Mouse (Mus musculus) neural tube, embryonic 12.5 days (tissue): ENCODE results near the gene Acoxl. TPM values are rescaled to one million over a fixed set of nuclear protein-coding genes. Genes with fewer than 3 reads are reported as not detected.

Source experiments
- ATAC-seq: fragments of 200-750 bp; cut with Nextera tagmentation; 2 replicates; pipeline ENCODE4 v1.8.0; 2017; ENCODE audit warnings: low read depth, mild to moderate bottlenecking, moderate TSS enrichment, moderate library complexity; ENCODE audit not compliant: low FRiP score
- H3K27ac ChIP-seq: fragments of 300-500 bp; sonication (generic); 2 replicates; pipeline ENCODE4 v1.5.1; 2016
- H3K27me3 ChIP-seq: fragments of 300-500 bp; sonication (generic); replicated peaks from 2 replicates; pipeline ENCODE4 v1.6.1; 2016; ENCODE audit warnings: mild to moderate bottlenecking
- H3K36me3 ChIP-seq: fragments of 300-500 bp; sonication (generic); 2 replicates; pipeline ENCODE4 v1.6.1; 2016; ENCODE audit warnings: mild to moderate bottlenecking
- H3K4me1 ChIP-seq: fragments of 300-500 bp; sonication (generic); 2 replicates; pipeline ENCODE4 v1.6.1; 2016
- H3K4me2 ChIP-seq: fragments of 300-500 bp; sonication (generic); replicated peaks from 2 replicates; pipeline ENCODE4 v1.6.1; 2016; ENCODE audit warnings: mild to moderate bottlenecking
- H3K4me3 ChIP-seq: fragments of 300-500 bp; sonication (generic); 2 replicates; pipeline ENCODE4 v1.5.1; 2016
- H3K9ac ChIP-seq: fragments of 300-500 bp; sonication (generic); 2 replicates; pipeline ENCODE4 v1.6.1; 2016; ENCODE audit warnings: mild to moderate bottlenecking
- H3K9me3 ChIP-seq: fragments of 300-500 bp; sonication (generic); 2 replicates; pipeline ENCODE4 v1.6.1; 2016; ENCODE audit warnings: mild to moderate bottlenecking
- WGBS: fragments of 180-500 bp; shearing (Covaris S2); methylation state at CpG from one replicate; pipeline ENCODE4 v1.1.7; 2016; 5-methylcytosine and 5-hydroxymethylcytosine counted together
- polyA plus RNA-seq: library from polyadenylated mRNA; unstranded; fragments of >200 nt; fragmentation: Nextera tagmentation; extraction: Ambion mirVana; gene quantifications from 2 replicates; pipeline ENCODE4 v1.2.1, GENCODE M21; 2016

Acoxl gene
- polyA plus RNA-seq, result not detected in 2 replicates

GRCm38 (mm10) chr2:127838576-127838975 is at the start of gene Acoxl:
Gene Acoxl (plus strand): TSS chr2:127838876.
- no peak within 1 kb of the TSS for H3K4me2 ChIP-seq
- no peak within 1 kb of the TSS for H3K4me3 ChIP-seq
- no peak within 1 kb of the TSS for H3K9ac ChIP-seq
- no peak for ATAC-seq
- no peaks in the 10 kb centered on the region for H3K4me1 ChIP-seq
- no peaks in the 10 kb centered on the region for H3K36me3 ChIP-seq
- no peaks in the 10 kb centered on the region for H3K9me3 ChIP-seq
- H3K27me3 ChIP-seq, result peaks cover 26% of the 10 kb centered on the region
- no peak within 1 kb of the TSS for H3K27ac ChIP-seq
- 77% methylated on average over 7 of the region's 7 CpGs for WGBS

- Histone ChIP-seq H3K9me3 (no peaks in the 10 kb centered on the region), H3K4me2 (peak overlapping the region; percentile 74), H3K27ac (no peak overlapping the region), H3K4me1 (peaks cover 18% of the 10 kb centered on the region), H3K9ac (peak overlapping the region; percentile 74), H3K27me3 (no peaks in the 10 kb centered on the region), H3K36me3 (no peaks in the 10 kb centered on the region), H3K4me3 (peak overlapping the region; percentile 65)
- WGBS, result 6% methylated on average over 11 of the region's 11 CpGs
- no peak for ATAC-seq
These were observed 49.5 kb upstream of the Acoxl start for GRCm38 (mm10) chr2:127789138-127789537.

GRCm38 (mm10) chr2:127789651-127790270 is 48.9 kb upstream of the Acoxl start:
- H3K4me3 ChIP-seq, result peak overlapping the region; percentile 65; the same call in 1 of the 2 replicates
- H3K9me3 ChIP-seq, result no peaks in the 10 kb centered on the region
- H3K27me3 ChIP-seq, result no peaks in the 10 kb centered on the region
- H3K9ac ChIP-seq, result no peak overlapping the region
- ATAC-seq, result no peak
- no peak overlapping the region for H3K27ac ChIP-seq
- no peaks in the 10 kb centered on the region for H3K36me3 ChIP-seq
- peak overlapping the region; percentile 74 for H3K4me2 ChIP-seq
- peaks cover 18% of the 10 kb centered on the region for H3K4me1 ChIP-seq
- WGBS, result 17% methylated on average over 9 of the region's 9 CpGs

- Histone ChIP-seq H3K27me3 (no peaks in the 10 kb centered on the region), H3K9ac (peak within 1 kb of the TSS; percentile 73), H3K27ac (peak within 1 kb of the TSS; percentile 57; the same call in 1 of the 2 replicates), H3K4me3 (peak within 1 kb of the TSS; percentile 76), H3K4me2 (peak within 1 kb of the TSS; percentile 61), H3K4me1 (peaks cover 18% of the 10 kb centered on the region), H3K36me3 (no peaks in the 10 kb centered on the region), H3K9me3 (no peaks in the 10 kb centered on the region)
- ATAC-seq, result peak; percentile 93
- 2% methylated on average over 37 of the region's 37 CpGs for WGBS
These were observed 46.6 kb upstream of the Acoxl start, which contains the start of gene Mtln for GRCm38 (mm10) chr2:127791919-127792603. Gene Mtln (minus strand): TSS chr2:127792488.

GRCm38 (mm10) chr2:127831401-127832102 is 7.1 kb upstream of the Acoxl start, which contains the start of gene Bub1:
Gene Bub1 (minus strand): TSS chr2:127831865.
- Histone ChIP-seq H3K9me3 (no peaks in the 10 kb centered on the region), H3K36me3 (no peaks in the 10 kb centered on the region; the same call in 1 of the 2 replicates), H3K27me3 (0 out of 2 replicates have a peak, but pooled peaks cover 5% of the 10 kb centered on the region), H3K4me2 (peak within 1 kb of the TSS; percentile 77), H3K4me3 (peak within 1 kb of the TSS; percentile 60), H3K9ac (peak within 1 kb of the TSS; percentile 40), H3K27ac (no peak within 1 kb of the TSS), H3K4me1 (peaks cover 6% of the 10 kb centered on the region)
- WGBS, result under 1% methylated on average over 56 of the region's 56 CpGs
- peak; percentile 99 for ATAC-seq

GRCm38 (mm10) chr2:127832103-127832832 is 6.4 kb upstream of the Acoxl start:
- Histone ChIP-seq H3K9me3 (no peaks in the 10 kb centered on the region), H3K36me3 (no peaks in the 10 kb centered on the region; the same call in 1 of the 2 replicates), H3K27me3 (0 out of 2 replicates have a peak, but pooled peaks cover 5% of the 10 kb centered on the region), H3K9ac (peak overlapping the region; percentile 40; the same call in 1 of the 2 replicates), H3K4me1 (peaks cover 6% of the 10 kb centered on the region), H3K4me3 (peak overlapping the region; percentile 60), H3K4me2 (peak overlapping the region; percentile 77), H3K27ac (no peak overlapping the region)
- ATAC-seq, result peak; percentile 72
- 41% methylated on average over 11 of the region's 11 CpGs for WGBS

- Histone ChIP-seq H3K9me3 (no peaks in the 10 kb centered on the region), H3K4me3 (no peak overlapping the region), H3K27me3 (0 out of 2 replicates have a peak, but pooled peaks cover 5% of the 10 kb centered on the region), H3K4me2 (no peak overlapping the region), H3K4me1 (peaks cover 6% of the 10 kb centered on the region), H3K27ac (no peak overlapping the region), H3K36me3 (no peaks in the 10 kb centered on the region), H3K9ac (no peak overlapping the region)
- 29% methylated on average over 2 of the region's 2 CpGs for WGBS
- ATAC-seq, result no peak
These were observed 5.9 kb upstream of the Acoxl start for GRCm38 (mm10) chr2:127832833-127833190.

- no peak for ATAC-seq
These were observed 749 bp downstream of the Acoxl start for GRCm38 (mm10) chr2:127839425-127839824.

GRCm38 (mm10) chr2:127841402-127841801 is 2.7 kb downstream of the Acoxl start:
- no peak overlapping the region for H3K4me3 ChIP-seq
- no peaks in the 10 kb centered on the region for H3K9me3 ChIP-seq
- H3K36me3 ChIP-seq, result no peaks in the 10 kb centered on the region
- peaks cover 21% of the 10 kb centered on the region for H3K27me3 ChIP-seq
- WGBS, result 91% methylated on average over 1 of the region's 1 CpGs
- no peak overlapping the region for H3K9ac ChIP-seq
- no peak overlapping the region for H3K27ac ChIP-seq
- H3K4me1 ChIP-seq, result no peaks in the 10 kb centered on the region
- H3K4me2 ChIP-seq, result no peak overlapping the region
- ATAC-seq, result no peak

More at GRCm38 (mm10) chr2:127839425-127839824, 749 bp downstream of the Acoxl start:
- no peaks in the 10 kb centered on the region for H3K4me1 ChIP-seq
- no peak overlapping the region for H3K4me2 ChIP-seq
- H3K36me3 ChIP-seq, result no peaks in the 10 kb centered on the region
- no peak overlapping the region for H3K4me3 ChIP-seq
- H3K9ac ChIP-seq, result no peak overlapping the region
- H3K9me3 ChIP-seq, result no peaks in the 10 kb centered on the region
- peaks cover 23% of the 10 kb centered on the region for H3K27me3 ChIP-seq
- H3K27ac ChIP-seq, result no peak overlapping the region
- WGBS, result 12% methylated on average over 11 of the region's 11 CpGs

GRCm38 (mm10) chr2:127842421-127842820 is 3.7 kb downstream of the Acoxl start:
- Histone ChIP-seq H3K9me3 (no peaks in the 10 kb centered on the region), H3K9ac (no peak overlapping the region), H3K4me3 (no peak overlapping the region), H3K27me3 (peaks cover 21% of the 10 kb centered on the region), H3K4me2 (no peak overlapping the region), H3K36me3 (no peaks in the 10 kb centered on the region), H3K4me1 (no peaks in the 10 kb centered on the region), H3K27ac (no peak overlapping the region)
- ATAC-seq, result no peak
- WGBS, result 81% methylated on average over 3 of the region's 3 CpGs

GRCm38 (mm10) chr2:127845346-127845982 is 6.8 kb downstream of the Acoxl start:
- Histone ChIP-seq H3K4me3 (no peak overlapping the region), H3K27me3 (0 out of 2 replicates have a peak, but pooled peaks cover 3% of the 10 kb centered on the region), H3K4me2 (no peak overlapping the region), H3K36me3 (no peaks in the 10 kb centered on the region), H3K9ac (no peak overlapping the region), H3K27ac (no peak overlapping the region), H3K9me3 (no peaks in the 10 kb centered on the region), H3K4me1 (no peaks in the 10 kb centered on the region)
- ATAC-seq, result no peak
- WGBS, result 66% methylated on average over 7 of the region's 7 CpGs
